Mouse (Mus musculus): Measurements from ENCODE around the gene Rps8.

- TF ChIP-seq CTCF (IDR thresholded peaks at IDR 0.05; ENCODE audit: control insufficient read depth, insufficient read depth, insufficient read length) = no peak
- TF ChIP-seq MAX (IDR thresholded peaks at IDR 0.05) = no peak
- TF ChIP-seq MYOD1 (IDR thresholded peaks at IDR 0.05; ENCODE audit: control insufficient read depth, insufficient read length, low read depth) = no peak
- no peak for TF ChIP-seq FOSL1 (IDR thresholded peaks at IDR 0.05; ENCODE audit: insufficient read depth, low read length, poor library complexity, severe bottlenecking)
- no peak for TF ChIP-seq MYOG (IDR thresholded peaks at IDR 0.05; ENCODE audit: control insufficient read depth, extremely low read depth, insufficient read length)
- TF ChIP-seq USF1 (IDR thresholded peaks at IDR 0.05; ENCODE audit: low read depth) = no peak
Measured at GRCm38 (mm10) chr4:117115592-117115991, 40.5 kb downstream of the Rps8 start.

All from C2C12 (cell line).